Mouse (Mus musculus): ENCODE results near the gene Rps6kb1.

Rps6kb1 gene

GRCm38 (mm10) chr11:86580319-86581113 is 35.9 kb upstream of the Rps6kb1 start:
- no peak for DNase-seq

- no peak for DNase-seq
Observed at GRCm38 (mm10) chr11:86579731-86580318, 35.2 kb upstream of the Rps6kb1 start.

- DNase-seq: no peak
Observed at GRCm38 (mm10) chr11:86578809-86579730, 34.5 kb upstream of the Rps6kb1 start.

- no peak for DNase-seq
Observed at GRCm38 (mm10) chr11:86578106-86578808, 33.7 kb upstream of the Rps6kb1 start.

GRCm38 (mm10) chr11:86577231-86577630 is 32.6 kb upstream of the Rps6kb1 start:
- DNase-seq: no peak

- DNase-seq: no peak
Observed at GRCm38 (mm10) chr11:86575632-86576378, 31.2 kb upstream of the Rps6kb1 start.

- no peak for DNase-seq
Observed at GRCm38 (mm10) chr11:86574408-86574807, 29.8 kb upstream of the Rps6kb1 start.

- DNase-seq: no peak
Observed at GRCm38 (mm10) chr11:86573646-86574231, 29.1 kb upstream of the Rps6kb1 start.

- no peak for DNase-seq
Observed at GRCm38 (mm10) chr11:86572623-86573022, 28.0 kb upstream of the Rps6kb1 start.

GRCm38 (mm10) chr11:86571871-86572270 is 27.3 kb upstream of the Rps6kb1 start:
- DNase-seq: no peak

GRCm38 (mm10) chr11:86571047-86571855 is 26.6 kb upstream of the Rps6kb1 start:
- no peak for DNase-seq

- DNase-seq: no peak
Observed at GRCm38 (mm10) chr11:86570261-86570746, 25.7 kb upstream of the Rps6kb1 start.

- DNase-seq: no peak
Observed at GRCm38 (mm10) chr11:86568425-86568824, 23.8 kb upstream of the Rps6kb1 start.

GRCm38 (mm10) chr11:86558258-86558657 is 13.7 kb upstream of the Rps6kb1 start:
- no peak for DNase-seq

GRCm38 (mm10) chr11:86553525-86553924 is 8.9 kb upstream of the Rps6kb1 start:
- DNase-seq: no peak

GRCm38 (mm10) chr11:86547412-86547811 is 2.8 kb upstream of the Rps6kb1 start:
- no peak for DNase-seq

GRCm38 (mm10) chr11:86545556-86545955 is 951 bp upstream of the Rps6kb1 start:
- DNase-seq: no peak

GRCm38 (mm10) chr11:86543960-86544638 is 506 bp downstream of the Rps6kb1 start:
- DNase-seq: no peak

GRCm38 (mm10) chr11:86542851-86543250 is 1.8 kb downstream of the Rps6kb1 start:
- DNase-seq: no peak

GRCm38 (mm10) chr11:86540476-86540845 is 4.1 kb downstream of the Rps6kb1 start:
- DNase-seq: no peak

Data from right cerebral cortex, postnatal 4 days (tissue).